Mouse (Mus musculus) kidney, adult 2 months (tissue): ENCODE measurements around the gene Borcs6.

ENCODE experiments used
- CTCF ChIP-seq: fragments of 200-500 bp; conservative IDR thresholded peaks from 2 replicates; pipeline ENCODE4 v1.5.1; 2011; ENCODE audit warnings: low read depth, mild to moderate bottlenecking, control low read depth, low read length, moderate library complexity, mixed read lengths; ENCODE audit not compliant: insufficient read depth, insufficient read length
- POLR2A ChIP-seq: fragments of 200-500 bp; IDR thresholded peaks from one replicate; pipeline ENCODE4 v1.6.1; 2011; ENCODE audit warnings: low read depth, low read length, control low read depth

DNA sequence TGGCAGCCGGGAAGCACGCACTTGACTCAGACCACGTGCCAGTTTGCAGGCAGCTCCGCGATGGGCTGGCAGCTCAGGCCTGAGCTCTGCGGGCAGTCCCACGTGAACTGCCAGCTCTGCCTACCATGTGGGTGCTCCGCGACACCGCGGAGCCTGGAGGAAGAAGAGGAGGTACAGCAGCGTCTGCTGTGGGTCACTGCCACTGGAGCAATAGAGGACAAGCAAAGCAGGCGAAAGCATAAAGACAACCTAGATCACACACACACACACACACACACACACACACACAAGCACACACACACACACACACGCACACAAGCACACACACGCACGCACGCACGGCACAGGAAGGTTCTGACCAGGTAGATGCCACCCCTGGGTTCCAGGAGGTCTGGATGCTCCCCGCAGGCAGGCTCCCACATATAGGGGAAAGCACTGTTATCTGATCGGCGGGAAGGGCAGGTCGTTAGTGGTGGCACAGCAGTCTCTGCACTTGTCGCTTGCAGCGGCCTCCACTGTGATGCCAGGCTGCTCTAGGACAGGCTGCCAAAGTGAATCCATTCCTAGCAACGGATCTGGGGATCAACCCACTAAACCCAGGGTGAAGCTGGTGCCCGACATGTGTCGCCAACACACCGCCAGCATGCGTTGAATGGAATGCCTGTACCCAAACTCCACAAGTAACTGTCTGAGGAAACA lies 6.8 kb downstream of the Borcs6 start:
- no peak for TF ChIP-seq CTCF
- no peak for TF ChIP-seq POLR2A
